Mouse (Mus musculus): ENCODE measurements at regions not wholly inside any gene's neighbourhood (a gene's known extent, or its start where the extent isn't known, plus 50 kb on each side); places are given as distances from the start of the nearest gene placed in this dataset.

DNA sequence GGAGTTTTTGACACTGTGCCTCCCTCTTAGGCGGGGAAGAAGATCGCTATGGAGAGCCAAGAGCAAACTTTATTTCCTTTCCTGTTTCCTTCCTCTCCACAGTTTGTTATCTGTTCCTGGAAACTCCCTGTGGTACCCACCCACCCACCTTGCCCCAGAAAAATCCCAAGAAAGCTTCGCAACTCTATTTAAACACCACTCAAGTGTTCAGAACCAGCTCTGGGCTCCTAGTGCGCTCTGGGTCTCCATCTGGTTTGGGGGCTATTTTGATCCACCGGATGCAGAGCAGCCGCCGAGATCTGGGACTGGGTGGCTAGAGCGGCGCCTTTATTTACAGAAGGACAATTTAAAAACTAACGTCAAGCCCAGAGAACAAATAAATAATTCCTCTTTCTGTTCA, 158.6 kb downstream of the Trim29 start:
- DNase-seq: no peak

DNA sequence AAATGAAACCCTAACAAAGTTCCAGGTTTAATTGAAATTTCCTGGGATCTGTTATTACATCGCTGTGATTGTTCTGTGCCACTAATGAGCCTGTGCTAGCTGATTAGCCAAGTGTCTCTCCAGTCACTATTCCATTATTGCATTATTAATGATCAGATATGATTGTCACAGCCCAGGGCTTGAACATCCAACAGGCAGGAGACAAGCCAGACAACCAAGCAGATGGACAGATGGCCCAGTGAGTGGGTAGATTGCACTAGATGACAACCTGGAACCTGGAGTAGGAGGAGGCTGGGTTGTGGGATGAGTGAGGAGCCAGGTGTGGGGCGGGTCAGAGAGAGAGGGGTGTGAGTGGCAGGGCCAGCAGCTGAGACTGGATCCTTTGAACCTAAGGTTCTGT, 161.6 kb downstream of the Trim29 start:
- no peak for DNase-seq

DNA sequence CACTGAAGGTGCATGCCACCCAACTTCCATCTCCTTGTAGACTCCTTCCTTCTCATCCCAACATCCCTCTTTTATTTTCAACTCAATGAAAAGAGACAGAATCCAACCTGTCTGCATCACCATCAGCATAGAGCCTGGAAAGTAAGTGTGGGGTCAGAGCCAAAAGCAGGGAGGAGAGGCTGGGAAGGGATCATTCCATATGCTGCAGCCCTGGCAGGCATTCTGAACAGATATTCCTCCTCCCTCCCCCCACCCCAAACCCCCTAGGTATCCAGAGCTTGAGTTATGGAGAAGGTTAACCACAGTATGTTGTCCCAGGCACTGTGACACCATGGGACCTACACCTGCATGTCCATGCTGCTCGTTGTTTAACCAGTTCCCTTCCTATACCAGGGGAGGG, 162.5 kb downstream of the Trim29 start:
- DNase-seq: no peak

DNA sequence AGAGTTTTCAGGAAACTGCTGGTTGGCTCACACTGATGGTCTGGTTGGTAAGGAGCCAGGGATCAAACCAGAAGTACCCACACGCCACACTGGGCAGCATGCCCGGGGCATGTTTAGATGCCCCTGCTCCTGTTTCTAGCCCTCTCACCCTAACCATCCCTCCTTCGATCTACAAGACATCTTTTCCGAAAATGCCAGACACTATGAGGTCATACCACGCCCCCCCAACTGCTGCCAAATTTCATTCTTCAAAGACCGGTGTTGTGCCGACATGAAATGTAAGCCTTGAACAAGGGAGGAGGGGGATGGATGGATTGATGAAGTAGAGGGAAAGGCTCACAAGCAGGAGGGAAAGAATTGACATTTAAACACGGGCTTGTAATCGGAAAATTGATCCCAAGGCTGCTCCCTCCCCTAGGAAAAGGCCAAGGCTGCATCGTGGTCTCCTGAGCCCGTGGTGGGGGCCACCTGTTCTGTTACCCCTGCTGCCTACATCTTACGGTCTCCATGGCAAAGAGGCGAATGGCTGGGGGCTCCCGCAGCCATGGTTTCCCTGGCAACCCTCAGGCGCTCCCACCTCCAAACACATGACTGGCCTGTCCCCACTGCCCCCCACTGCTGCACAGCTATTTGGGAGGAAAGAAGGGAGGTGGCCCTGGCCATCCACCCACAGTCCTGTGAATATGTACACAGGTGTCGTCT, 163.1 kb downstream of the Trim29 start:
- DNase-seq: no peak

DNA sequence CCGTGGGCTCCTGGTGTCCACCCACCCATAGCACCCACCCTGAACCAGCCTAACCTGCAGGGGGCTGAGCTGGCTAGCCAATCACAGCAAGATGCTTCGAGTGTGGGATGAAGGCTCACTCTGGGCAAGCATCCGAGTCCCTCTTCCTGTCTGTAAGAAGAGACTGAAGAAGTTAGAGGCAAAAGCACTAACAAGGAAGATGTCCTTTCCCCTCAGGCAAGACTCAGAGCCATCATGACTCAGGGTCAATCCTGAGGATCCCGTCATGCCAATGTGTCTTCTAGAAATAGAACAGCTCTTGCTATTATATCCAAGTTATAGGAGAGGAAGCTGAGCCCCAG, 163.6 kb downstream of the Trim29 start:
- DNase-seq: no peak

DNA sequence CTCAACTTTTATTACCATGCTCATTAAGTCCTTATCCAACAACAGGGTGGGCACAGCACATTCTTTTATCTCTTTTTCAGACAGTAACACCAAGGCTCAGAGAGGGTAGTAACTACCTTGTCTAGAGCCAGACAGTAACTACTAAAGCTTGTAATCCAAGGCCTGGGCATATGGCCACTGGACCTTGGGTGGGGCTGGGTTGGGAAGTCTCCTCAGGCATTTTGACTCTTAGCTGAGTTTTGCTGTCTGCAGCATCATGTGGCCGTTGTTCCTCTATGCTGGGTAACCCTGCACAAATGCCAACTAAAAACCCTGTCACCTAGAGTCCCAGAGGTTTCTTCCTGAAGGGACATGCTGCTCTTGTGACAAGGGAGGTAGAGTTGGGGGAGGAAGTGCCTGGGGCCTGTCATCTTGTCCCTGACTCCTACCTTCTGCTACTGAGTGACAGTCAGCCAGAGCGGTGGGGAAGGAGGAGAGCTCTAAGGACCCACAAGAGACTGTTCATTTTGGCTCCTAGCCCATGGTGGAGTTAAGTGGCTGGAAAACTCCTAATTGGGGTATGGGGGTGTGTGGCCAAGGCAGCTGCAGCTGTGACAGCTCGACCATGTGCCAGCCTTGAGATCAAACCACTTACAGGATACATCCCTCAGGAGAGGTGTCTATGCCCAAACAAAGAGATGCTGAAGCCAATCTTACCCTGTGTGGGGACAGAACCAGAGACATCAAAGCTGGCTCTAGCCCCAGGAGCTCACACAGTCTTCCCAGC, 170.4 kb downstream of the Trim29 start:
- DNase-seq: no peak

DNA sequence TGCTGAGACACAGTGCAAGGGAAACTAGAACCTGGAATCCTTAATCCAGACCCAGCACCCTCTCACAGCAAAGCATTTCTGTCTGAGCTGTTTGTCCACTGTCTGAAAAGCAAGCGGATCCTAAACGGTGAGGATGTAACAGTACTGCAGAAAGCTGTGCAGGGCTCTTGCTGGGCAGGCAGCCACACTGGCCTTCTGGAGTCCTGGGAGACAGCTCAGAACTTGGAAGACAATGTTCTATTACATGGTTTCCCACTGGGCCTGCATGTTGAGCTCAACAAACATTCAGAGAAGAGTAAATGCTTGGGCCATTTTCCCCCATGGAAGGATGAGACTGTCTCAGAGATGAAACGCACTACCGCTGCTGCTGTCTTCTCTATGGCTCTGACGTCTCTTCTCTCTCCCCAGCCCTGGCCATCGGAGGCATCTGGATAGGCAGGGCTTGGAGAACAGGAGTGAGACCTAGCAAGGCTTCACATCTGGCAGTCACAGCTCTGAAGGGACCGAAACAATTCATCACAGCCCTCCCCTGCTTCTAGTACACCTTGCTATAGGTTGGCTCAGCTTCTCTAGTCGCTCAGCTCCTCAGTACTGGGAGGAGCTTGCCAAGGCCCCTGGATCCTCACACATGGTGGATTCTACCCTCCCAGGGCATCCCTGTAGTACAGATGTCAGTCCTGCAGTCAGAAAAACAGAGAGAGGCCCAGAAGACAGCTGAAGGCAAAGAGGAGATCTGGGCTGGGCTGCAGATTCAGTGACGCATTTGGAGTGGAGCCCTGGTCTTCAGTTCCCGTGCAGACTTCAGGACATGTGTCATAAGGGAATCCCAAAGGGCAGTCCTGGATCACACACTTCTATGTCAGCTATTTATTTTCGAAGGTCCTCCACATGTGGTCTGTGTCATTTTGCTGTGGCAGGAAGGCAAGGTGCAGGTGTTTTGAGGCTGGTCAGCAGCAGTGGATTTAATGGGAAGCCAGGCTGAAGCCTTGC, 171.7 kb downstream of the Trim29 start:
- DNase-seq: no peak

DNA sequence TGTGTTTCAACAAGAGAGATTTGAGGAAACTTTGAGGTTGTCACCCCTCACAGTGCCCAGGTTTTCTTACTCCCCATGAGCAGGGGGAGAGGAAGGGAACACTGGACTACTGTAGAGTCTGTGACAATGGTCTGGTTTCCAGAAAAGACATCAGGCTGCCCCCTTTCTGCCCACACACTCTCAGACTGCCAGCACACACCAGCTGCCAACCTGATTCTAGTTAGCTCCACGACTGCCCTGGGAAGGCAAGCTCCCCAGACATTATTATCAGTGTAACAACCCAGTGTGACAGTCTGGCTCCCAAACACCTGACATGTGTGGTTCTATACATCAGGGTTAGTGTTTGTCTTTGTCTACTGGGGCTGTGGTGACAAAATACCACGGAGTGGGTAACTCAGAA, 172.5 kb downstream of the Trim29 start:
- DNase-seq: no peak

DNA sequence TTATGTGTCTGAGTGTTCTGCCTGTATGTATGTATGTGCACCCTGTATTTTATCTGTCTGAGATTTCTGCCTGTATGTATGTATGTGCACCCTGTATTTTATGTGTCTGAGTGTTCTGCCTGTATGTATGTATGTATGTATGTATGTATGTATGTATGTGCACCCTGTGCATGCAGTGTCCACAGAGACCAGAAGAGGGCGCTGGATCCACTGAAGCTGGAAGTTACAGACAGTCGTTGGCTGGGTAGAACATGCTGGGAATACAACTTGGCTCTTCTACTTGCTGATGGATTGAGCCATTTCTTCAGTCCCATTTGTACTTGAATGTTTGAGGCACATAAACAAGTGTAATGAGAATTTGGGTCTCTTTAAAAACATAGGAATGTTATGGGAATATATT, 173.3 kb downstream of the Trim29 start:
- DNase-seq: no peak

DNA sequence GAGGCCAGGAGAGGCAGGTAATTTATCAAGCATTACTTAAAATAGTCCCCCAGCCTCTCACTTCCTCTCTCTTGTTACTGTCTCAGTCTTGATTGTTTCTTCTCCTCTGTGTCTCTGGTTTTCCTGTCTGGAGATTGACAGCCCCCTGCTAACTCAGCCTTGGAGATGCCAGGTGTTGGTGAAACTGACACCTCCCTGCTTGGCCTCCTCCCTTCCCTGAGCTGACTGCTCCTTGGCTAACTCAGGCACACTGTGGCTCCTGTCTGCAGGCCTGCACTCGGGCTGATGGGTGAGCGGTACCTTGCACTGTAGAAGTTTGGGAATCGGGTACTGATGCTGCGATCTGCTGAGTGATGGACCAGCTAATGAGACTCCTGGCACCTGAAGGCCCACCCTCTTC, 176.1 kb downstream of the Trim29 start:
- no peak for DNase-seq

DNA sequence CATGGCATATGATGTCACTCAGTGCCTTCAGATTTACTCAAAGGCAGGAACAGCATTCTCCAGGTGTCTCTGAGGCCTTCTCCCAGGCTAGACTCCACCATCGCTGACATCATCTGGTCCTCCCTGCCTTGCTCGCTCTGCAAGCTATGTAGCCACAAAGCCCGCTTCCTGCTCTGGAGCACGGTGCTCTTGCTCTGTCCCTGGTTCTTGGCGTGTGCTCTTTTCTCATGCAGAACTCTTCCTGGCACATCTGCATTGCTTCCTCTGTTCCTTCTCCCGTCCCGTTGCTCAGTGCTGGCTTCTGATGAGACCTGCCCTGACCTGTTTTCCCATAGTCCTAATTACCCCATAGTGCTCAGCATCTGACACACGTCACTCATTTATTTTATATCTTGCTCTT, 178.6 kb downstream of the Trim29 start:
- DNase-seq: no peak

DNA sequence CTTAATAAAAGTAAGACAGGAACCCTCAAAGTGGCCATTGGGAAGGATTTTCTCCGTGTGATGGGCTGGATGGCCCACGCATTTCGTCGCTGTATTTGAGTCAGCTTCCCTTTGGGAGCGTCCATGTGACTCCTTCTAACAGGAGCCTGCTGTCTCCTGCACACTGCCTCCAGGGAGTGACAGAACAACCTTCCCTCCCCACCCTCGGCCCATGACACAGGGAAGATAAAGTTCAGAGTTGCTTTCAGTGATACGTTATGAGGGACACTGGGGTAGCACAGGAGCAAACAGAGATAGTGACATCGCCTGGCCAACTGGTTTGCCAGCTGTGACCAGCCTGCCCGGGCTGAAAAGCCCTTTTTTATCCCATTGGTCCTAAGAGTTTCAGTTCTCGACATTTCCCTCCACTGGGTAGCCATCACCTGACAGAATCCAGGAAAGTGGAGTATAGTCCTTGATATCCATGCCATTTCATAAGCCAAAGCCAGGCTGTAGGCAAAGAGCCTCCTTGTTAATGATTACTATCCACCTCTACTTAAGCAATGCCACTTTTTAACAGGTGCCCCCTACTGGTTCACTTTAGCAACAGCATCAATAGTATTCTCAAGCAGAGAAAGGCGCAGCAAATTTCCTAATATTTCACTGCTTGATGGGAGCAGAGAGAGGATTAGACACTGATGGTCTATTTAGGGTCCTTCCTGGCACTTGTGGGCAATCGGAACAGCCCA, 180.5 kb downstream of the Trim29 start:
- no peak for DNase-seq

DNA sequence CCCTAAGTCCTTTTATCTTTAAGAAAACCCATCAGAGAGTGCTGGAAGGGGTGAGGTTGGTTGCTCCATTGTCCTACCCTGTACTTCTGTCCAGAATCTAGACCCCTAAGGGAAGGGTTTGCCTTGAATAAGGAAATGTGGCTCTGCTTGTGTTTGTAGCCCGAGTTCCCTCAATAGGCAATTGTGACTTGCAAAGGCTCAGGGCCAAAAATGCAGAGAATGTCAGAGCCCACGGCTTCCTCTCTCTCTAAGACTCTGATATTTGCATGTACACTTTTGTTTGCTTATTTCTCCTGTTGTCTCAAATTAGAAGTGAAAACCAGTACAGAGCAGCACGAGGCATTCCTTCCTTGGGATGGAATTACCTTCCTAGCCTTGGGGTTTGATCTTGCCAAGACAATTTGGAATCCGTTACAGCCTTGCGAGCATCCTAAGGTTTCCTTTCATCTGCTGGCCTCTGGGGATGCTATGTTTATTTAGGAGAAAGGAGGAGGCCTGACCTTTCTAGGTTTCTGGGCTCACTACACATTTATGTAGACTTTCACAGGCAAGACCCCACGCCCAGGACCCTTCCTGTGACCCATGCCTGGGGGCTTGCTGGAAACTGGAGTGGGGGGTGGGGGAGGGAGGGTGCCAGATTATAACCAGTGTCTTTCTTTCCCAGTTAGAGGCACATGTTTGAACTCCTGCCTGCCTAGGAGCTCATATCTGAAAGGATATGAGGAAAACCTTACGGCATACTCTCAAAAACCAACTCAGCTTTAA, 181.8 kb downstream of the Trim29 start:
- no peak for DNase-seq

DNA sequence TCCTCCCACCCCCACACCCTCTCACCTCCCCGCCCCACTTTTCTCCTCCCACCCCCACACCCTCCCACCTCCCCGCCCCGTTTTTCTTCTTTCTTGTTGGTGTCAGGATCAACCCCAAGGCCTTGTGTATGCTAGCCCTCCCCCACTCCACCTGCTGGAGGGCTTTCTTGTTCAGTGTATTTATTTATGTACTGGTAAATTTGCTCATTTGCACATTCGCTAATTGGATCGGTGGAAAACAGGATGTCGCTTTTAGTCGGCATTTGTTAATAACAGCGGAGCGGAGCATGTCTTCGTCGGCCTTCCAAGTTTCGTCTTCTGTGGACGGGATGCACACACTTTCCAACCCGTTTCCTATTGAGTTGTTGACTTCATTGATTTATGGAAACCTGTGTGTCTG, 187.9 kb downstream of the Trim29 start:
- no peak for DNase-seq

DNA sequence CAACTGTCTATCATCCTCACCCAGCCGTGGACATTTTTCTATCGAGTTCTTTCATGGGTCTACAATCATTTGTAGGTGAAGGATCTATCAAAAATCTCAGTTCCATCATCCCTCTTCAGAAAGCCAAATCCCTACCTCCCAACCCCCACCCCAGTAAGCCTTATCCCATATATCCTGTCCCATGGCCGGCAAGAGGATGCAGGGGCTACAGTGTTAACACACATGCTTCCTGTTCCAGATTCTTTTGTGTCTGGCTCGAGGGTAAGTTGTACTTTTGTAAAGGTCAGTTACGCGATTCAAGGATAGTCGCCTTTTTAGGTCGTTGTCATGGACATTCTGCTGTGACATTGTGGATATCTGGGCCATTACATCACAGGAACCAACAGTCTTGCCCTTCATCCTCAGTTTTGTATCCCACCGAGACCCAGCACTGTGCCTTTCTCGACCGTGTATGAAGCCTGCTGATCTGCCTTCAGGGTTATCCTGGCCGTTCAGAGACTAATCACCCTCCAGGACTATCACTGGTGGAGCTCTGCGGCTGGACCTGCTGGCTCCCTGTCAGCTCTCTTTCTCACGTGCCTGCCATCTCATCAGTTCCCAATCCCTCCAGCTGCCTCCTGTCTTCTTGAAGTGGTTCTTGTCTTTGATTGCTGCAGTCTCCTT, 193.8 kb downstream of the Trim29 start:
- peak in 1 of 2 experiments; percentile 21 for DNase-seq

DNA sequence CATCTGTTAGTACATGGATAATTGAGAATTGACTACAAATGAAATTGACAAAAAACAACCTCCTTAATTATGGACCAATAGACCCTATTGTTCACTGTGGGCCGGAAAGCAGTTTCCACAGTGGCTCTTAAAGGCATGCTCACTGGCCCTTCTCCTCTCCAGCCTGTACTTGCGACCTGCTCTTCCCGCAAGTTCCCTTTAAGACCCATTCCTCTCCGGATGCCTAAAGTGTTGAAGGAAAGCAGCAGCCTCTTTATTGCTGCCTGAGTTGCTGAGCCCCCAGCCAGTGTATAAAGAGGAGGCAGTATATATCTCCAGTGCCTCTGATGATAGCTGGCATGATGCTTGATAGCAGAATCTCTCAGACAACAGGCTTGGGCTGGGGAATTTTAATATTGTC, 195.2 kb downstream of the Trim29 start:
- DNase-seq: no peak

DNA sequence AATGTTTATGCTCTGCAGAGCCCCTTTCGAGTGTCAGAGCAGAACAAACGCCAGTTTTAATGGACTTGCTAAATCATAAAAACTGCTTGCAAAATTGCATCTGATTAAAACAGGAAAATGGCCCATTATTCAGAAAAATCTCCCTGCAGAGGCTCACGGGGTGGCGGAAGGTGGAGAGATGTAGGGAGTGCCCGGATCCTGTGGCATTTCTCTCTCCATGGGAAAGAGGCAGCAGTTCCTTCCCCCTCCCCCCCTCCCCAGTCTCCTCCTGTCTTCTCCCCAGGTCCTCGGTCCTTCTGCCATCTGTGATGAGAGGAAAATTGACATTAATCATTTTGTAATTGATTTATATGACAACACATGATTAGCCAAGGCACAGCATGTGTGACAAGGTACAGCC, 195.6 kb downstream of the Trim29 start:
- no peak for DNase-seq

DNA sequence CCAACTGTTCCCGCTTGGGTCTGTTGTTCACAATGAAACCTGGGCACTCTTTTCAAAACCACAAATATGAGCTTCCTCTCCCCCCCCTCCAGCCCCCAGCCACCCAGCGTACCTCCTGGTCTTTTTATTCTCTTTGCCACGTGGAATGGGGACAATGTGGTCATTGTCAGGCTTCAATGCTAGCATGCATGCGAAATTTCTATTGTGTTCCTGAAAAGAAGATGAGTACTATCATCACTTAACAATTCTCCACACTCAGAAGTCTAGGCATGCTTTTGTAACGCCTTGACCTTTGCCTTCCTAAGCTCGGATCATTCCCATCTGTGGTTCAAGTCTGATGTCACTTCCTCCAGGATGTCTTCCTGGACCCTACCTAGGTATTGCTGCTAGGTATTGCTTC, 202.2 kb downstream of the Trim29 start:
- DNase-seq: no peak

DNA sequence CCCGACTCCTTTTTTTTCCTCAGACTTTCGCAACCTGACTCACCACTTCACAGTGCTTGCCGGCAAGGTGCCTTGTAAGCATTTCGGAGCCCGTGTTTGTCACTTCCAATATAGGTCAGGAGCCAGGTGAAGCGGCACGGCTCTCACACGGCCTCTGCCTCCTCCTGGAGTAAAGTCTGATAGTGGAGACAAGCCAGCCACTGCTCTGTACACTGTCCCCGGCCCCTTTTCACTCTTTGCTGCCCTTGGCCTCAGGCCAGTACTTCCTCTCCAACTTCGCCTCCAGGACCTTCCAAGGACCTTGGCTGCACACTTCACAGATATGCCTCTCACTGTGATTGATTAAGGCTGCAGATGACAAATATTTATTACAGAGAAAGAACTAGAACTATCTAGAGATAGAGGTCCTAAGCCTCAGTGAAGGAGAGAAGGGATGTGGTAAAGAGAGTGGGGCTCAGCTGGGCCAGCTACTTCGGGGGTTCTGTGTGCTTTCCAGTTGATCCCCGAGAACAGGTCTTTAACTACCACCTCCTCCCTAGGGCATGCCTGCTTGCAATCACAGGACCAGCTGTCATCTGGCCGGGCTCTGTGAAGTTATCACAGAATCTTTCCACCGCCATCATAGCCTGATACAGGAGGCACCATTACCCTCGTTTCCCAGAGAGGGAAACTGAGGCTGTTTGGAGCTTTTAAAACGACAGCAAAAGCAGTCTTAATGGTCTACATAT, 204.2 kb downstream of the Trim29 start:
- DNase-seq: no peak

DNA sequence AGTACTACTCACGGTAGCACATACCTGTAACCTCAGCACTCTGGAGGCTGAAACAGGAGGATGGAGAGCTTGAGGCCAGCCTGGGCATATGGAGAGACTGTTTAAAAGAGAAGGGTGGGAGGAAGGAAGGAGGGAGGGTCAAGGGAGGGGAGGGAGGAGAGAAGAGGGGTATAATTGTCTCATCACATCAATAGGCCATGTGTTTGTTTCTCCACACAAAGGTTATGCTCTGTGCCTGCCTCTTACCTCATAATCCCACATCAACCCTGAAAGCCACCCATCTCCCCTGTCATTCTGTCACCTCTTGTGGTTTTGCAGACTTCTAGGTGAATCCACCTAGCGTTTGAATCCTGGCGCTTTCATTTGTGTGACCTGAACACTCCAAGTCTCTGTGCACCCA, 210.3 kb downstream of the Trim29 start:
- no peak for DNase-seq
